Mouse (Mus musculus) right cerebral cortex, postnatal 10 days (tissue): Measurements from ENCODE around the gene Tmem121.

ENCODE experiments used
- DNase-seq, 2 experiments: peaks; one replicate each; pipeline ENCODE4 v3.0.0; 2021; ENCODE audit warnings: low spot score in 2 of 2

The Tmem121 gene

DNA sequence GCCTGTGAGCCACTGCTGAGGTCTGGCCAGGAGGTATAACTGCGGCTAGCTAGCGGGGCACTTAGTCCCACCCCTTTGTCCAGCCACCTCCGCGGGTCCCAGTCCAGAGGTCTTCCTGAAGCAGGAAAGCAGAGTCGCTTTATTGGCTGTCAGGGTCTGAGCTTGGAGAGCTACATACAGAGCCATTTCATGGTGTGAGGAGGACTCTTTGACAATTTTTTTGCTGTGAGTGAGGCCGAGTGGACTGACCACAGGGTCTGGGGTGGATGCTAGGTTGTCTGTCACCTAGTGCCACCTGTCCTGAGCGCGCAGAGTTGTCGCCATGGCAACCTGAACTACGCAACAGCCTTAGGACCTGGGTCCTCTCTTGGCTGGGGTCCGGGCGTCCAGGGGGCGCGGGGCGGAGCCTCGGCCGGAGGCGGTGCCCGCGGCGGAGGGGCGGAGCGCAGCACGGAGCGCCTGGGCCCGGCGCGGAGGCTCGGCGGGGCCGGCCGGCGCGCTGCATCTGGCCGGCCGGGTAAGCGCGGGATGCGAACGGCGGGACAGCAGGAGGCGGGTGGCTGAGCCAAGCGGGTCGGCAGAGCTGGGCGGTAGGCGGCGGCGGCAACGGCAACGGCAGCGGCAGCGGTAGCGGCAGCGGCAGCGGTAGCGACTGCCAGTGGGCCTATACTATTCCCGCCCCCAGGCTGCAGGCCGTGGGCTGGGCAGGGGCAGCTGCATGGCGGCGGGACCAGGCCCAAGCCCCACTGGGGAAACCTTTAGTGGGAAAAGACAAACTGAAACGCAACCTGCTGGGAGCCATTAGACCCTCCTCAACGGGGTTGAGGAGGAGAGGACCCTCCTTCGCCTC lies at the start of gene Tmem121:
Tmem121 (plus strand) TSS at position 489 of the 850 bp plus-strand sequence.
- peak; percentile 65 to 67 for DNase-seq

DNA sequence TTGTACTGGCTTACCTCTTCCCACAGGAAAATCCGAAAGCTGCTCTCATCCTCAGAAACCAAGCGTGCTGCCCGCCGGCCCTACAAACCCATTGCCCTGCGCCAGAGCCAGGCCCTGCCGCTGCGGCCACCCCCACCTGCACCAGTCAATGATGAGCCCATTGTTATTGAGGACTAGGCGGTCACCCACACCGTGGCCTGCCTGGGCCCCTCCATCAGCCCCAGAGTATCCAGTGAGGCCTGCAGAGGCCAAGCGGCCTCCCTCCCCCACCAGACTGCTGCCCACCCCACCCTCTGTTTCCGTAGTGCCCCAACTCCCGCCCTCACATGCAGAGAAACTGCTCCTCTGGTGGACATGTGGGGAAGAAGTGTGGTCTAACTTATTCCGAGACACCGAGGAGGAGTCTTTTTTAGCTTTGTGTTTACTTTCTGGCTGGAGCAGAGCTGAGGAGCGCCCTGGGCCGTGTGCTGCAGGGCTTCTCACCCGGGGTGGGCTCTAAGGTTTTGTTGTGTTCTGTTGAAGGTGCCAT lies 49.2 kb upstream of the Tmem121 start:
- DNase-seq = no peak

DNA sequence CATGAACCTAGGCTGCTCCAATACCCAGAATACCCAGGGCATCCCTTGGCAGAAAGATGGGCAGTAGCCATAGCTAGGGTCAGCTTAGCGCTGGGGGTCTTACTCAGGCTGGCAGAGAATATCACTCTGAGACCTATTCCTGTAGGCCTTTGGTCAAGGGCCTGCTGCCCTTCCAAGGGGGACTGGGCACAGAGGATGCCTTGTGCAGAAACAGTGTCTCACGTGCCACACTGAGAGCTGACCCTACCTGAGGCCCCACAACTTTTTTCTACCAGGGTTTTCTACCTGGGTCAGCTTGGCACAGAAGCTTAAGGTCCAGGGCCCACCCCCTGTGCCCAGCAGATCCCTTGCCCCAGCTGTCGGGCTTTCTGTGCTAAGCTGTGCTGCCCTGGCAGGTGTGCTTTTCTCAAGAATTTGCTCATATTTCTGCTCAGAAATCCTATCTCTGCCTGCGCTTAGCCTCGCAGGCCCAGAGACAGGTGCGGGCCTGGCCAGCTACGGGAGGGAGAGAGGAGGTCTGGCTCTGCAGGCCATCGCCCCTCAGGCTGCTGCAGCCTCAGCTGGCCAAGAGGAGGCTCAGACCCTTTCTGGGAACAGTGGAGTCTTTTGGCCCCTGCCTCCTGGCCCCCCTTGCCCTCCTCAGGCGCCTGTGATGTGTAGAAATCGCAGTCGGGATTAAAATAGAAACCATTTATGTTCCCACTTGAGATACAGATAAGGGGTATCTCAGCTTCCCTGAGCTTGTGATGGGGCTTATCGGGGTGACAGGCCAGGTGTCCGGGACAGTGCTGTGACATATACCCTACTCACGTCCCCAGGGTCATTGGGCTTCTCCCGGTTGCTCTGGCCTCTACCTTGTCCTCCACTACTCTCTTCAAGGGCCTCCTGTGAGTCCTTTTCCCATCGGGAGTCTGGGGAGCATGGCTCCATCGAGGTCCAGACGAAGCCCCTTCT lies 48.2 kb upstream of the Tmem121 start:
- DNase-seq = no peak

DNA sequence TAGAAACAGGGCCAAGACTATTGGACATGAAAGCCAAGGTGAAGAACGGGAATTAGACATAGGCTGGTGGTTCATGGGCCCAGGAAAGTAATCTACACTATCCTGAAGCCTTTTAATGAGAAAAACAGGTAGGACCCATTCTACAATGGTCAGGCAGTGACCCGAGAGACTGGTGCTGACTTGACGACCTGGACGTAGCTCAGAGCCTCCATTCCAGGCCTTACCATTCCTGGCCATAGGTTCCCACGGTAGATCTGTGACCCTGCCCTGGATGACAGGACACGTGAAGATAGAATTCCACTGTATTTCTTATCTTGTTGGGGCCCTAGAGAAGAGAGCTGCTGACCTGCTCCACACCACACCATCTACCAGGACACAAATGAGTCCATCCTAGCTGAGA lies 47.4 kb upstream of the Tmem121 start:
- no peak for DNase-seq

- DNase-seq = peak in 1 of 2 experiments; percentile 60
These were observed 46.5 kb upstream of the Tmem121 start for GRCm38 (mm10) chr12:113138901-113139864.

DNA sequence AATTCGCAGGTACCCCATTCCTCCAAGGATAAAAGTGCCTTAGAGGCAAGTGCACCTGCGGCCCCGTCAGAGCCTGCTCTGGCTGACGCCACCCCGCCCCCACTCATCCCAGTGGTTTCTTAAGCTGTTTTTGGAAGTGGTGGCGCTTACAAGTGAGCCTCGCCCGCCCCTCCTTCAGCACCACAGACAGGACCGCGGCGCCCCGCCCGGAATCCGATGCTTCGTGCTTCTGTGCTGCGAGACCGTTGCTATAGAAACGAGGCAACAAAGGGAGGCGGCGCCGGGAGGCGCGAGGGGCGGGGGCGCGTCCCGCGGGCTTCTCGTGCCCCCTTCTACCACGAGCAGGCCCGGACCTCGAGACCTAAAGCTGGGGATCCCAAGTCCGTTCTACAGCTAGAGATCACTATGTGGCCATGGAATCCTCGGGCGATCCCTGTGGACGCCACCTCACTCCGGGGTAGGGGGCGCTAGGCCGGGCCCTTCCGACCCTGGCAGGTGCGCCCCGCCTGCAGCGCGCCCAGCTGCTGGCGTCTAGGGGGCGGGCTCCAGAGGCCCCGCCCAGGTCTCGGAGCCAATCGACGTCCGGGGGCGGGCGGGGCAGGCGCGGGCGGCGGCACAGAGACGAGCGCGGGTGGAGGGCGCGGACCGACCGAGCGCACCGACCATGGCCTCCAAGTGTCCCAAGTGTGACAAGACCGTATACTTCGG lies 45.7 kb upstream of the Tmem121 start, which contains the start of gene Crip2:
Crip2 (plus strand) TSS at position 329 of the 708 bp plus-strand sequence.
- peak; percentile 96 to 97 for DNase-seq

DNA sequence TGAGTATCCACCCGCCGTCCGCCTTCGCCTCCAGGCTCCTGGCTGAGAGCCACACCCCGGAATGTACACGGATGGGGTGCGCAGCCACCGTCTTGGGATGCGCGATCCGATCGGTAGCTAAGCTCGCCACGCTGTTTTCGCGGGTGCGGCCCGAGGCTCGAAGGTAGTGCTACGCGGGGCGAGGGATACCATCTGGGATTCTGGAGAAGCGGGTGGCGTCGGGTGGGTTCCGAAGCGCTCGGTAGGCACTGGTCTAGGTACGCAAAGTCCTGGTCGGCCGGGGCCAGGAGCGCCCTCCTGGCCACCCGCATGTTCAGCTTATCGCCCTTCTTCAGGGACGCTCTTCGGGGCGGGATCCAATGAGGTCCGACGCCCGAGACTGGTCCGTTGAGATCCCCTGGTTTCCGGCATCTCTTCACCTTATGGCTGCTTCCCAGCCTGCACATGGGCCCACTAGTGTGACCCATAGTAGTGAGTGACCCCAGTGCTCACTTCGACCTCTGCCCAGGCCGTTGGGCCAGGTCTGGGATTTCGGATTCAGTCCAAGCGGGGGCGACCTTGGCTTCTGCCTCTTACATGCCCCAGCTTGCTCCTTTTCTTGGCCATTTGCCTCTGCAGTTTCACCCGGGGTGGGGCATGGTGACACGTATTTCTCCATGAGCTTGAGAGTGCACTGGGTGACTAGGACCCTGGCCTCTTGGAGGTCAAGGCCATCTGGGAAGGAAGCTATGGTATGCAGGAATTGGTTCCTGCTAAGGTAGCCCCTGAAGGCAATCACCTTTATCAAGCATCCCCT lies 44.9 kb upstream of the Tmem121 start:
- peak in 1 of 2 experiments; percentile 61 for DNase-seq

DNA sequence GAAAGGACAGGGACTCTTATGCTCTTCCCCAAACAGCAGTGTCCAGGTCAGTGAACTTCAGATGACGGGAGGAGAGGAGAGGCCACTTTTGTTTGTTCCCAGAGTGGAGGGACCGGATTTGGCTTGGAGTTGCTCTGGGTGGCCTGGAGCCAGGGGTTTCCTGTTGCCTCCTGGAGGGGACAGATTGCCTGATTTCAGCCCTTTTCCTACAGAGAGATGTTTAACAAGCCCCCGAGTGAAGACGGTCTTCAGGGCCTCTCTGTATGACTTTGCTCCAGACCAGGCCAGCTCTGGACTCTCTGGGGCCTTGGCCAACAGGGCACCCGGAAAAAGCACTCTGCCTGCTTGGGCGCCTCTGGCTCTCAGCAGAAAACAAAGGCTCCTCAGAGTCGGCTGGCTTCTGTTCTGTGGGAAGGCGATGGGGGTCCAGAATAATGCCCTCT lies 44.2 kb upstream of the Tmem121 start:
- peak; percentile 72 to 80 for DNase-seq

- peak; percentile 81 to 86 for DNase-seq
These were observed 43.4 kb upstream of the Tmem121 start for GRCm38 (mm10) chr12:113142021-113142975.

- no peak for DNase-seq
These were observed 42.6 kb upstream of the Tmem121 start for GRCm38 (mm10) chr12:113143164-113143563.

- DNase-seq = peak in 1 of 2 experiments; percentile 49
These were observed 41.6 kb upstream of the Tmem121 start for GRCm38 (mm10) chr12:113144001-113144756.

GRCm38 (mm10) chr12:113144886-113145285 lies 40.8 kb upstream of the Tmem121 start:
- DNase-seq = no peak

DNA sequence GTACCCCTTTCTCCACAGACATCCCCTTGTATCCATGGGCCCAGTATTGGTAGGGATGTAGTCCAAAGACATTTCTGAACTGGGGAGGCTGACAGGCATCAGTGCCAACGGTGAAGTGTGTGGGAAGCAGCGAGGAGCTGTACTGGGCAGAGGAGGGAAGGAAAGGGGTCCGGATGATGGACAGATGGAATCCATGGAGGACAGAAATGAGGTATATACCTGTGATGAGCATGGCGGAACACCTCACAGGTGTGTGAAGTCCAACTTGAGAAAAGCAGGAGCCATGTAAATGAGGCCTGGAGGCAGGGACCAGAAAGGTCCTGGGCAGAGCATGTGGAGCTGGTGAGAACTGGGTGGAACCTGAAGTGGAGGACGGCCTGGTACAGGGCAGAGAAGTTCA lies 40.1 kb upstream of the Tmem121 start:
- DNase-seq = no peak

DNA sequence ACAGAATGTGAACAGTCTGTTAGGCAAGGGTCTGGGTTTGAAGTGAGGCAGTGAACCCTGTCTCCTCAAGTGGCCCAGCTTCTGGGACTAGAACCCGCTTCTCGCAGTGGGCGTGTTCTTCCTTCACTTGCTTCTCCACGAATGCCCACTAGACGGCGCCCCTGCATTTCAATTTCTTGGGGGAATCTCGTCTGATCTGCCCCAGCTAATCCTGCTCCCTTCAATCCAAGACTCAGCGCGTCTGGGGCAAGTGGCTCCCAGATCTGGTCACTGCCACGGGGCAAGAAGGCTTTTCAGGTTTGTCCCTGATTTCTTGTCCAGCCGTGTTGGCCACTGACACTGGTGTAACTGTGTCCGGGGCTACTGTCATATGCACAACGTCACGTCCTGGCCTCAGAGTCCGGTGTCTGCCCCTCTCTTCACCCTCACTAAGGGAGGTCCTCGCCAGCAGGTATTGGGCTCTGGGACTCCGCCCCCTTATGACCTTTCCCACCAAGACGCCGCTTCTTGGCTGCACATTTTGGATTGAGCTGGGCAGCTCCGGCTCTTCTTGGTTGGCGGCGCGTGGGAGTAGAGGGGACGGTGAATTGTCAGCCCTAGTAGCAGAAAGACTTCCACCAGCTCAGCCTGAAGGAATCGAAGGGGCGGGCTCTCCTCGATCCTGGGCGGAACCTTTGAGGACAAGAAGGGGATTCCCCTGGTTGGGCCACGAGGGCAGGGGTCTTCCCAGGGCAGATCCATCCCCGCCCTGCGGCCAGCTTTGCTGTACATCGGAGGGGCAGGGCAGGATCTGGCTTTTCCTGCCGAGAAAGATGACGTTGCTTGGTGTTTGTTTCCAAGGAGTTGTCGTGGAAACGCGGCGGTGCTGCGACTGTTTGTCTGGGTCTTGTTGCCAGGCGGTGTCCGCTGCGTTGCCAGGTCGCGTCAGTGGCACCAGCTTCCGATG lies 39.3 kb upstream of the Tmem121 start, which contains the start of gene Crip1:
Crip1 (plus strand) TSS at position 205 of the 946 bp plus-strand sequence.
- peak; percentile 90 to 91 for DNase-seq

- peak; percentile 63 to 64 for DNase-seq
These were observed 38.2 kb upstream of the Tmem121 start for GRCm38 (mm10) chr12:113147481-113147880.
